Mouse (Mus musculus): ENCODE results near the gene Camk1d. TPM values are rescaled to one million over a fixed set of nuclear protein-coding genes. Genes with fewer than 3 reads are reported as not detected.

Camk1d gene
- total and polyA plus RNA-seq, 2 experiments from 2014 or later: 1.1 to 2.2 TPM

DNA sequence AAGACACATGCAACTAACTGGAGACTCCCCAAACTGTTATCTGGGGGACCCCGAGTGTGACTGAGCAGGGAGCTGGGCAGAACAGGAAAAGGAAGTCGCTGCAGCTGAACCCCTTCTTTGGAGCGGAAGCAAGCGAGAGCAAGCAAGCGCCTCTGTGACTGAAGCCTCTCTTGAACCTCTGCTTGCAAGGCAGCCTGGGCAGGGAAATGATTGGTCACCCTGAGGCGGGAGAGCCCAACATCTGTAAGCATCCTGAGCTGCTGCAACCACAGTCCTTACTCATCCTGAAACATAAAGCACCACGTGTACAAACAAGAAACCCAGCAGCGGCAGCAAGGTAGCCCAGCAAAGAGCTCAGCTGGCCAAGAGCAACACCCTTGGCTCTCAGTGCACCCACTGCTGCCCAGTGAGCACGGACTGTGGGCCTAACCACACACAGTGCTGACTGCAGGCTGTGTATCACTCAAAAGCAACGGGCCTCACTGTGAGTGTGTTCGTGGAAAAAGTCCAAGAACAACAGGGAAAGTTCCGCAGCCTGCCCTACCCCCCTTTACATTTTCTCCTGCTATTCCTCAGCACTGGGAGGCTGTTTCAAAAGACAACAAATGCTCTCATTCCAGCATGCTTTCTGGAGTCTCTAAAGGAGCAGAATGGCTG, 100.5 kb downstream of the Camk1d start:
- H3K27ac ChIP-seq (ENCODE audit: low read depth): peak overlapping the region; percentile 70
- no peaks in the 10 kb centered on the region for H3K9me3 ChIP-seq (replicated peaks; ENCODE audit: control insufficient read depth, low read length)
- DNase-seq (ENCODE audit: low spot score) (peak; percentile 45), ATAC-seq (ENCODE audit: insufficient read depth, low read depth) (peak; percentile 75)
- H3K36me3 ChIP-seq (replicated peaks; ENCODE audit: control insufficient read depth, insufficient read depth, low read length): no peaks in the 10 kb centered on the region
- H3K9ac ChIP-seq (replicated peaks; ENCODE audit: low read depth, low read length): no peak overlapping the region
- 35% methylated on average over 12 of the region's 12 CpGs for WGBS
- H3K4me3 ChIP-seq (ENCODE audit: low read depth, low read length): no peak overlapping the region
- H3K4me1 ChIP-seq (ENCODE audit: control insufficient read depth, insufficient read depth): peaks cover 28% of the 10 kb centered on the region
- H3K27me3 ChIP-seq (ENCODE audit: control insufficient read depth, insufficient read depth, low read length): no peaks in the 10 kb centered on the region
- no peak overlapping the region; the same call in 1 of the 2 replicates for H3K4me2 ChIP-seq (ENCODE audit: low read depth, low read length)
- no peak for TF ChIP-seq EP300 (IDR thresholded peaks at IDR 0.05; ENCODE audit: low read depth)

DNA sequence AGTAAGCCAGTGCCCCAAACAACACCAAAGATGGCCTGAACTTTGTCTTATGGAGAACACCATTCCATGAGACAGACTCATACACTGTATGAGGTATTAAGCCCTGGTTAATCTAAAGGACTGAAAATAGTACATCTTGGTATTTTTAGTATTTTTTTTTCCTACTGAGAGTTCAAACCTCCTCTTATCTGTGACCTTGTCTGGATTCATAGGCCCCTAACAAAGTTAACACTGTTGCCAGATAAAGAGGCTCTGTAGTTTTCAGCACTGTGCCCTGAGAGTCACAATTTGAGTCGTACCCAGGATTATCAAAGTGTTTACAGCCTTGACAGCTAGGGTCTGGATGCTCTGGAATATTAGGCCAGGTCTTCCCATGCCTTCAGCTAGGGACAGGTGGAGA, 102.7 kb downstream of the Camk1d start:
- WGBS: 12% methylated on average over 1 of the region's 1 CpGs
- DNase-seq (ENCODE audit: low spot score) (no peak), ATAC-seq (ENCODE audit: insufficient read depth, low read depth) (no peak)
- Histone ChIP-seq H3K4me2 (ENCODE audit: low read depth, low read length) (no peak overlapping the region), H3K27me3 (ENCODE audit: control insufficient read depth, insufficient read depth, low read length) (no peaks in the 10 kb centered on the region), H3K9ac (replicated peaks; ENCODE audit: low read depth, low read length) (no peak overlapping the region), H3K4me3 (ENCODE audit: low read depth, low read length) (no peak overlapping the region), H3K4me1 (ENCODE audit: control insufficient read depth, insufficient read depth) (peaks cover 28% of the 10 kb centered on the region), H3K9me3 (replicated peaks; ENCODE audit: control insufficient read depth, low read length) (no peaks in the 10 kb centered on the region), H3K36me3 (replicated peaks; ENCODE audit: control insufficient read depth, insufficient read depth, low read length) (no peaks in the 10 kb centered on the region), H3K27ac (ENCODE audit: low read depth) (peak overlapping the region; percentile 67)
- TF ChIP-seq EP300 (IDR thresholded peaks at IDR 0.05; ENCODE audit: low read depth) (no peak), CTCF (IDR thresholded peaks at IDR 0.05; ENCODE audit: low read depth) (no peak)

DNA sequence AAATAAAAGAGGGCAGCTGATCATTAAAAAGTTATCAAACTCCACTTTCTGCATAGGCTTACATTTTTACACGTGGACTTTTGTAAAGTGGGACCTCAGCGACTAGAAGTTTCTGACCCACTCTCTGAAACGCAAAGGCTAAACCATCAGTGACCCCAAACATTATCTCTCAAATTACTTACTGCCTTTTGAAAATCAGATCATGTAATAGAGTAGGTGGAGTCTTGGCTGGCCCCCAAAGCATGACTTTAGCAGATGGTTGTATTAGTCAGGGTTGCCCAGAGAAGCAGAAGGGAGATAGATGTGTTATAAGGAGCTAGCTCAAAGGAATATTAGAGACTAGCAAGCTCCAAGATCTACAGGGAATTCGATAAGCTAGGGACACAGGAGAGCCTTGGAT, 103.8 kb downstream of the Camk1d start:
- TF ChIP-seq CTCF (IDR thresholded peaks at IDR 0.05; ENCODE audit: low read depth): no peak
- TF ChIP-seq EP300 (IDR thresholded peaks at IDR 0.05; ENCODE audit: low read depth): no peak
- no peak for DNase-seq (ENCODE audit: low spot score)
- H3K9ac ChIP-seq (replicated peaks; ENCODE audit: low read depth, low read length): no peak overlapping the region
- no peak overlapping the region for H3K4me3 ChIP-seq (ENCODE audit: low read depth, low read length)
- H3K27ac ChIP-seq (ENCODE audit: low read depth): no peak overlapping the region
- no peaks in the 10 kb centered on the region for H3K36me3 ChIP-seq (replicated peaks; ENCODE audit: control insufficient read depth, insufficient read depth, low read length)
- 88% methylated on average over 4 of the region's 4 CpGs for WGBS
- no peak overlapping the region for H3K4me2 ChIP-seq (ENCODE audit: low read depth, low read length)
- no peaks in the 10 kb centered on the region for H3K9me3 ChIP-seq (replicated peaks; ENCODE audit: control insufficient read depth, low read length)
- ATAC-seq (ENCODE audit: insufficient read depth, low read depth): no peak
- H3K4me1 ChIP-seq (ENCODE audit: control insufficient read depth, insufficient read depth): peaks cover 34% of the 10 kb centered on the region
- no peaks in the 10 kb centered on the region for H3K27me3 ChIP-seq (ENCODE audit: control insufficient read depth, insufficient read depth, low read length)

DNA sequence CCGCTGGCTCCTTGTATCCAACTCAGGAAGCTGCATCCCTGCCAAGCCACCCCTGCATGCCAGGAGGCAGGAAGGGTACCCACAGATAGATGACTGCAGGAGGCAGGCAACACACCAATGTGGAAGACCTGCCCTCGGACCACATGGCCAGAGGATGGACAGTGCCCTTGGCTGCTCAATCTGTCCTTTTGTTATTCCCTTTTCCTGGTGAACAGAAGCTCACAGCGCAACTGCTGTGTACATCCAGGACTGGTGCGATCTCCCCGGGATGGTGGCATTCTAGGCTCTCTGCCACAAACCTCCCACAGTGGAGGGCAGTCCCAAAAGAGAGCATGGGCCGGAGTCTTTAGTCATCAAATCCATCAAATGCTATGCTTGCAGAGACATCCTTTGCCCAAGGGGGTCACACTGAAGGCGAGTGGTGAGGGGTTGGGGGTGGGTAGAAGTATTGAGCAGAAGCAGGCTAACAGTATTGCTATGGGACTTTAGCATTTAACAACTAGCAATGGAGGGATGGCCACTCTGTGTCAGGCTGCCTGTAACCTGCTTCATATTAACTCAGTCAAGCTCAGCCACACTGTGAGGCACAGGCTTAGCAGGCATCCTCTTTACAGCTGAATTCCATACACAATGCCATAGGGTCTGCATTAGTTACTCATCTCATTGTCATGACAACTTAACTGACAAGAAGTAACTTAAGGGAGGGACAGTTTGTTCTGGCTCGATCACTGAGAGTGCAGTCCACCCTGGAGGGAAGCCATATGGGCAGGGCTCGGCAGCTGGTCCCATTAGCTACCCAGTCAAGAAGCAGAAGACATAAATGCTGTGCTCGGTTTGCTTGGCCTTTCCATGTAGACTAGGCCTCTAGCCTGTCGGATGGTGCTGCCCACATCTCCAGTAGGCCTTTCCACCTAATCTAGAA, 106.1 kb downstream of the Camk1d start:
- no peak for ATAC-seq (ENCODE audit: insufficient read depth, low read depth)
- Histone ChIP-seq H3K4me2 (ENCODE audit: low read depth, low read length) (no peak overlapping the region), H3K9ac (replicated peaks; ENCODE audit: low read depth, low read length) (no peak overlapping the region), H3K27ac (ENCODE audit: low read depth) (no peak overlapping the region), H3K4me3 (ENCODE audit: low read depth, low read length) (no peak overlapping the region), H3K27me3 (ENCODE audit: control insufficient read depth, insufficient read depth, low read length) (no peaks in the 10 kb centered on the region), H3K4me1 (ENCODE audit: control insufficient read depth, insufficient read depth) (peaks cover 25% of the 10 kb centered on the region), H3K36me3 (replicated peaks; ENCODE audit: control insufficient read depth, insufficient read depth, low read length) (no peaks in the 10 kb centered on the region), H3K9me3 (replicated peaks; ENCODE audit: control insufficient read depth, low read length) (no peaks in the 10 kb centered on the region)
- TF ChIP-seq CTCF (IDR thresholded peaks at IDR 0.05; ENCODE audit: low read depth) (no peak), EP300 (IDR thresholded peaks at IDR 0.05; ENCODE audit: low read depth) (no peak)
- DNase-seq (ENCODE audit: low spot score): no peak
- WGBS: 76% methylated on average over 11 of the region's 11 CpGs

- Histone ChIP-seq H3K4me3 (ENCODE audit: low read depth, low read length) (no peak overlapping the region), H3K9me3 (replicated peaks; ENCODE audit: control insufficient read depth, low read length) (no peaks in the 10 kb centered on the region), H3K27ac (ENCODE audit: low read depth) (no peak overlapping the region), H3K4me1 (ENCODE audit: control insufficient read depth, insufficient read depth) (peaks cover 14% of the 10 kb centered on the region), H3K4me2 (ENCODE audit: low read depth, low read length) (no peak overlapping the region), H3K36me3 (replicated peaks; ENCODE audit: control insufficient read depth, insufficient read depth, low read length) (no peaks in the 10 kb centered on the region), H3K9ac (replicated peaks; ENCODE audit: low read depth, low read length) (no peak overlapping the region), H3K27me3 (ENCODE audit: control insufficient read depth, insufficient read depth, low read length) (no peaks in the 10 kb centered on the region)
- TF ChIP-seq EP300 (IDR thresholded peaks at IDR 0.05; ENCODE audit: low read depth) (no peak), CTCF (IDR thresholded peaks at IDR 0.05; ENCODE audit: low read depth) (no peak)
- ATAC-seq (ENCODE audit: insufficient read depth, low read depth) (no peak), DNase-seq (ENCODE audit: low spot score) (no peak)
- WGBS: 46% methylated on average over 3 of the region's 3 CpGs
Measured at GRCm38 (mm10) chr2:5605849-5606248, 108.5 kb downstream of the Camk1d start.

All from heart, postnatal 0 days (tissue).